Mouse (Mus musculus) naive thymus-derived CD4-positive, alpha-beta T cell, adult 2 months (primary cell): ENCODE results near the gene Nup88.
"Not testable (repeated sequence)": the region's sequence is repeated elsewhere in the genome, so short reads cannot be mapped to it uniquely, and the experiment has no call there.

Source experiments
- DNase-seq: peaks from one replicate; pipeline ENCODE4 v3.0.0-alpha.2; 2011; ENCODE audit warnings: low read depth

The Nup88 gene

GRCm38 (mm10) chr11:70969271-70969794, 440 bp downstream of the Nup88 start:
- DNase-seq, result no peak

DNA sequence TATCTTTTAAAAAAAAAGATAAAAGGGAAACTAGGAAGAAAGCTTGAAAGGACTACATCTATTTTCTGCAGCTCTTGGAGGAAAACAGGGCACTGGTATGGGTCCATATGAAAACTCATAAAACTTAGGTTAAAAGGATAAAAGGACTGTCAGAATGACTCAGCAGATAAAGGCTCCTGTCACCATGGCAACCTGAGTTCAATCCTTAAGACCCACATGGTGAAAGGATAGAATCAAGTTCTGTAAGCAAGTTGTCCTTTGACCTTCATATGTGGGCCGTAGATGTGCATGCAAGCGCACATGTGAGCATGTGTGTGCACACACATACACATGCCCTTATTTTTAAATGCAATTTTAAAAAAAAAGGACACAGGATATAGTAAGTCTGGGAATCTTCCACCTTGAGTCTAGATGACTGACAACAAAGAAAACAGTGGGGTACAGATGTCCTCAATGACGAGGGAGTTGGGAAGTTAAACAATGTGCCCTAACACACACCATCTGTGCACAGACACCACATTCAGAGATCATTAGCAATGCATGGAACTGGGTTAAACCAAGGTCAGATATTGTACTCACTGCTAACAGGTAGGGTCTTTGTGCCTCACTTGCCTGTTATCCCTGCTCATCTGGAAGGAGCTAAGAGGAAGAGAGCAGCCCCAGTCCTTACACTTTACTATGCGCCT, 5.4 kb downstream of the Nup88 start:
- no peak for DNase-seq

- no peak for DNase-seq
These were observed 8.8 kb downstream of the Nup88 start for GRCm38 (mm10) chr11:70960786-70961554.

GRCm38 (mm10) chr11:70954711-70955110, 15.1 kb downstream of the Nup88 start:
- DNase-seq, result no peak

GRCm38 (mm10) chr11:70944935-70945817, 24.6 kb downstream of the Nup88 start:
- DNase-seq, result no peak

DNA sequence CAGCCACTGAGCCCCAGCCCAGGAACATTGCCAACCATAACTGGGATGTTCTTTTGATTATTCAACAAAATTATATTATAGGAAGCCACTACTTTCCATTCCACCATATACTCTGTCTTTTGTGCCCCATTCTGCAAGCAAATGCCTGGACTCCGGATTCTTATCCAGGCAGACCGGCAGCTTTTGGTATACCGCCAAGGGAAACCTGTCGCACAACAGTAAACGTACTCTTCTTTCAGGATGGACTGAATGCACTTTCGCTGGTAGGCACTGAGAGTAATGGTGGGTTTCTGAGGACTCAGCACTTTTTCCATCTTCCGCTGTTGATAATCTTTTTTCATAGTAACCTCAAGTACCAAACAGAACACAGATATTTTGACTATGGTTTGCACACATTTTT, 26.1 kb downstream of the Nup88 start:
- no peak for DNase-seq

GRCm38 (mm10) chr11:70942596-70942995, 27.2 kb downstream of the Nup88 start:
- DNase-seq, result no peak

GRCm38 (mm10) chr11:70935316-70935715, 34.5 kb downstream of the Nup88 start:
- DNase-seq, result no peak

- no peak for DNase-seq
These were observed 38.3 kb downstream of the Nup88 start for GRCm38 (mm10) chr11:70931461-70931860.

GRCm38 (mm10) chr11:70919524-70919923, 50.2 kb downstream of the Nup88 start:
- DNase-seq, result no peak

DNA sequence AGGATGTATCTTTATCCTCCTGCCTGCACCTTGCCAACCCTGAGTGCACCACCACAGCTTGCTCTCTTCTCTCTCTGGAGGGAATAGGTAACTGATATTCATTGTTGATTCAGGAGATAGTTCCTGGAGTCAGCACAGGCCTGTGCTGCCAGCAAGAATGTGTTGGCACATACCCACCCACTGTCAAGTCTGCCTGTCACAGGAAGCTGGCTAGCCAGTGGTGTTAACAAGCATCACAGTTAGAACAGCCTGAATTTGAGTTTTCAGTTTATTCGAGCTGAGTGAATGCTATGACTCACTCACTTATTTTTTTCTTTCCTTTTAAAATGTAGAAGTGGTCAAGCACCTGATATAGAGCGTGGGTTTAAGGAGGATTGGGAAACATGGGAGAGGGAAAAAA, 51.9 kb downstream of the Nup88 start:
- no peak for DNase-seq

DNA sequence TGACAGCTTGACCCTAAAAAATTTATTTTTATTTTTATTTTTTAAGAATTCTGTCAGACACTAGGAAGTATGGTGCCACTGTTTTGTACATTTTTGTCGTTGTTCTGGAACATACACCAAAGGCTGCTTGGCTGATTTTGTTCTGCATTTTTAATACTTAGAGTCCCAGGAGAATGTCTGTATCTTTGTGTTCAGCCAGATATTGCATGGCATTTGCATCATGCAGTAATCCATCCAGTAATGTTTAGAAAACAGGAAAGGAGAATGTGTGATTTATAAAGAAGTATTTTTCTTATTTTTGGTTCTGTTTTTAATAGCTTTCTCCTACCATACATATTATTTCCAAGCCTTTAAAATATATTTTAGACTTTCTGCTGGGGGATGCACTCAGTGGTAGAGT, 57.9 kb downstream of the Nup88 start:
- DNase-seq, result no peak

DNA sequence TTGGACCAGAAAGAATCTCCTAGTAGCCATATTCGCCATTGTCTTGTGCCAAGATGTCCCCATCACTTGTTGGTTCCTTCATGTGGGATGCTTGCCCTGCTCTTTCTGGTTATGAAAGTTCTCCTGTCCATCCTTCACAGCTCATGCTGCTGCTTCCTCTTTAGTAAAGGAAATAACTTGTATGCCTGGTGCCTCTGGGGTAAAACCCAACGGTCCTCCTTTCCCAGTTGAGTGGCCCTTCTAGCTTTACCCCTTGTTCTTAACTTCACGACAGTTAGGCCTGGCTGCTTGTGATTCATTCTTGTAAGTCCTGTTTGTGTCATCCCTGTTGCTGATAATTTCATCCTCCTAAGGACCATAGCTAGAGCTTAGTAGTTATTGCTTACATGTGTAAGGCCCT, 58.5 kb downstream of the Nup88 start:
- DNase-seq, result no peak

- DNase-seq, result no peak
These were observed 63.1 kb downstream of the Nup88 start for GRCm38 (mm10) chr11:70906681-70907080.

- DNase-seq, result not testable (repeated sequence)
These were observed 71.6 kb downstream of the Nup88 start for GRCm38 (mm10) chr11:70898182-70898581.

DNA sequence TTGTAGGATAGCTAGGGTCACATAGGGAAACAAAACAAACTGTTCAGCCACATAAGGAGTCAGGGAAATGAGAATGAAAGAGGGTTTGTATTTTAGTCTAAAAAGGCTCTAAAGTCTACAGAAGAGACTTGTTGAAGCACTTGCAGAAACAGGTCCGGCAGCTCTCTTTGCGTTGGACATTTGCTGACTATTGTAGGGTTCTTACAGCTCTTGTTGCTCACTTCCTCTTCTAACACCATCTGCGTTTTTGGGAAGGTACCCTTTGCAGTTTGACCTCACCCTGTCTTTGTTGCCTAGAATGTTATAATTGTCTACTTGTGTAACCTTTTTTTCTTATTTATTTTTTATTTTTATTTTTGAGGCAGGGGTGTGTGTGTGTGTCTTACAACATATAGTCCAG, 72.1 kb downstream of the Nup88 start:
- no peak for DNase-seq
